Mouse (Mus musculus) heart, adult 2 months (tissue): ENCODE measurements around the gene Stk11.

Experiments
- CTCF ChIP-seq: fragments of 200-600 bp; IDR thresholded peaks from 2 replicates; pipeline ENCODE4 v1.8.1; 2022; ENCODE audit warnings: antibody characterized with exemption, mild to moderate bottlenecking, moderate library complexity
- POLR2A ChIP-seq: fragments of 200-500 bp; IDR thresholded peaks from 2 replicates; pipeline ENCODE4 v1.6.1; 2011; ENCODE audit warnings: mild to moderate bottlenecking, low read depth, low read length, control low read depth; ENCODE audit not compliant: insufficient read depth

DNA sequence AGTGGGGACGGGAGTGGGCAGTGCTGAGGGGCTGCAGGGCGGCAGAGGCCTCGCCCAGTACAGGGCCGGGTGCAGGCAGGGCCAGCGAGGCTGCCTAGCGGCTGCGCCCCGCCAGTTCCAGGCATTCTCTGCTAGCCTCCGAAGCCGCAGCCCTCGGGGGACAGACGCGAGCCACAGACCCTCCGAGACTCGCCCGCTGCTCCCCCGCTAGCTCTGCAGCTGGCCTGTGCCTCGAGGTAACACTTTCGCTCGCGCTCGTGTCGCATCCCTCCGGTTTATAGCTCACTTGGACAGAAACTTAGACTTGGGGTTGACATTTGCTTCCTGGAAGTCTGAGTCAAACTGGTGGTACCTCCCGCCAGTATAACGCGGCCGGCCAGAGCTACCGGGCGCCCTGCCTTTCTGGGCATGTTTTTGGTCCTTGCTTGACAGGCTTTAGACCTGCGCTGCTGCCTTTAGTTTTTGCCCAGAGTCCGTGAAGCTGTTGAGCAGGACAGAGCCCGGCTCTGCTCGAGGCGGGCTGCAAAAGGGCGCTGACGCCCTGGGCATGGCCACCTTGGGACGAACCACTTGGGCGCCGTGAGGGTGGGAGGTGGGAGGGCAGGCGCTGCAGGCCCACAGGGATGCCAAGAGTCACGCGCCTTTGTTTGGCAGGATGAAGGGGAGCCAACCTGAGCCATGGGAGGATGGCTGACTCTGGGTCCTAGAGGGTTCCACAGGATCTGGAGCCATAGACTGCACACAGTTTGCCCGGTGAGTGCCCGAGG, 56.3 kb downstream of the Stk11 start:
- no peak for TF ChIP-seq POLR2A
- no peak for TF ChIP-seq CTCF
